Mouse (Mus musculus): ENCODE measurements around the gene Usp24. TPM values are rescaled to one million over a fixed set of nuclear protein-coding genes. Genes with fewer than 3 reads are reported as not detected.

Usp24 gene
- total and polyA plus RNA-seq, 3 experiments: 13.0 to 25.7 (median 13.9) TPM

- H3K36me3 ChIP-seq (replicated peaks in 1 of 2; ENCODE audit: control insufficient read depth in 1 of 2, insufficient read depth in 1 of 2, low read length in 1 of 2): peaks cover 40 to 80% of the 10 kb centered on the region in 2 experiments
- dilution Hi-C loops (cut with MboI; ENCODE audit: extremely low pct_ligation_motif_present, extremely low pct_unique_long_range_greater_than_20kb, low sequenced_read_pairs) (no loop called here), in situ Hi-C loops (cut with MboI; ENCODE audit: low pct_ligation_motif_present, low pct_unique_long_range_greater_than_20kb, low sequenced_read_pairs) (no loop called here)
These were observed 114.4 kb downstream of the Usp24 start for GRCm38 (mm10) chr4:106430431-106430830.

GRCm38 (mm10) chr4:106435426-106435825 is 119.4 kb downstream of the Usp24 start:
- H3K4me3 ChIP-seq (replicated peaks in 1 of 3; ENCODE audit: low read depth in 2 of 3, low read length in 2 of 3, poor library complexity in 1 of 3): no peak overlapping the region
- in situ Hi-C loops (cut with MboI; ENCODE audit: low pct_ligation_motif_present, low pct_unique_long_range_greater_than_20kb, low sequenced_read_pairs) (no loop called here), dilution Hi-C loops (cut with MboI; ENCODE audit: extremely low pct_ligation_motif_present, extremely low pct_unique_long_range_greater_than_20kb, low sequenced_read_pairs) (no loop called here)
- H3K4me2 ChIP-seq (ENCODE audit: insufficient read depth, low read depth, poor library complexity, severe bottlenecking): no peak overlapping the region
- H3K9ac ChIP-seq (ENCODE audit: insufficient read depth, low read depth): no peak overlapping the region
- H3K4me1 ChIP-seq (ENCODE audit: control insufficient read depth in 1 of 2, insufficient read depth in 2 of 2): no peaks in the 10 kb centered on the region
- H3K27ac ChIP-seq (ENCODE audit: insufficient read depth, low read depth): no peak overlapping the region
- no peaks in the 10 kb centered on the region for H3K27me3 ChIP-seq (replicated peaks)
- DNase-seq (ENCODE audit: extremely low read depth): no peak
- no peaks in the 10 kb centered on the region for H3K79me2 ChIP-seq (replicated peaks; ENCODE audit: control insufficient read depth, extremely low read depth, insufficient read depth, poor library complexity, severe bottlenecking)
- H3K36me3 ChIP-seq (replicated peaks in 1 of 2; ENCODE audit: control insufficient read depth in 1 of 2, insufficient read depth in 1 of 2, low read length in 1 of 2): peaks cover 52 to 88% of the 10 kb centered on the region in 2 experiments
- no peak for TF ChIP-seq RAD21 (IDR thresholded peaks at IDR 0.05; ENCODE audit: low read depth, low read length)
- TF ChIP-seq MEF2A (IDR thresholded peaks at IDR 0.05; ENCODE audit: borderline replicate concordance, low read depth, low read length): no peak
- no peak for TF ChIP-seq JUN (IDR thresholded peaks at IDR 0.05; ENCODE audit: insufficient read depth, low read depth, low read length)
- no peak for TF ChIP-seq NELFE (IDR thresholded peaks at IDR 0.05; ENCODE audit: low read depth, low read length)
- no peak for TF ChIP-seq ETS1 (conservative IDR thresholded peaks at IDR 0.05; ENCODE audit: low read depth, low read length)
- TF ChIP-seq CTCF (conservative IDR thresholded peaks at IDR 0.05 in 1 of 2, IDR thresholded peaks at IDR 0.05 in 1 of 2; ENCODE audit: low read depth in 2 of 2, low read length in 2 of 2): no peak
- no peak for TF ChIP-seq TBP (conservative IDR thresholded peaks at IDR 0.05; ENCODE audit: low read depth, low read length)
- TF ChIP-seq KAT2A (IDR thresholded peaks at IDR 0.05; ENCODE audit: insufficient replicate concordance, low read length): no peak
- TF ChIP-seq POLR2AphosphoS2 (IDR thresholded peaks at IDR 0.05; ENCODE audit: low read depth, low read length): no peak
- no peak for TF ChIP-seq EP300 (IDR thresholded peaks at IDR 0.05; ENCODE audit: low read length)
- no peak for TF ChIP-seq PAX5 (IDR thresholded peaks at IDR 0.05; ENCODE audit: low read length)
- TF ChIP-seq ZC3H11A (IDR thresholded peaks at IDR 0.05; ENCODE audit: low read depth, low read length): no peak
- no peak for TF ChIP-seq USF2 (conservative IDR thresholded peaks at IDR 0.05; ENCODE audit: low read depth, low read length)
- no peak for TF ChIP-seq UBTF (IDR thresholded peaks at IDR 0.05; ENCODE audit: low read depth, low read length)
- no peak for TF ChIP-seq SMC3 (IDR thresholded peaks at IDR 0.05; ENCODE audit: low read depth, low read length)
- no peak for TF ChIP-seq SIN3A (IDR thresholded peaks at IDR 0.05; ENCODE audit: low read length)
- TF ChIP-seq MAFK (IDR thresholded peaks at IDR 0.05; ENCODE audit: insufficient replicate concordance, low read length): no peak
- TF ChIP-seq CHD2 (IDR thresholded peaks at IDR 0.05; ENCODE audit: low read length): no peak
- no peak for TF ChIP-seq MYC (IDR thresholded peaks at IDR 0.05; ENCODE audit: low read depth, low read length)
- TF ChIP-seq IRF4 (IDR thresholded peaks at IDR 0.05; ENCODE audit: low read depth, low read length): no peak
- no peaks in the 10 kb centered on the region for H3K9me3 ChIP-seq (replicated peaks; ENCODE audit: low read length)

More at GRCm38 (mm10) chr4:106430431-106430830, 114.4 kb downstream of the Usp24 start:
- Histone ChIP-seq H3K4me1 (ENCODE audit: control insufficient read depth in 1 of 2, insufficient read depth in 2 of 2) (peaks cover 0 to 17% of the 10 kb centered on the region in 2 experiments; a peak in 2 of 4 replicates), H3K9me3 (replicated peaks; ENCODE audit: low read length) (no peaks in the 10 kb centered on the region), H3K4me2 (ENCODE audit: insufficient read depth, low read depth, poor library complexity, severe bottlenecking) (no peak overlapping the region), H3K9ac (ENCODE audit: insufficient read depth, low read depth) (no peak overlapping the region), H3K27ac (ENCODE audit: insufficient read depth, low read depth) (no peak overlapping the region), H3K79me2 (replicated peaks; ENCODE audit: control insufficient read depth, extremely low read depth, insufficient read depth, poor library complexity, severe bottlenecking) (no peaks in the 10 kb centered on the region), H3K4me3 (replicated peaks in 1 of 3; ENCODE audit: low read depth in 2 of 3, low read length in 2 of 3, poor library complexity in 1 of 3) (no peak overlapping the region), H3K27me3 (replicated peaks) (no peaks in the 10 kb centered on the region)
- DNase-seq (ENCODE audit: extremely low read depth): no peak
- TF ChIP-seq MXI1 (IDR thresholded peaks at IDR 0.05; ENCODE audit: low read depth, low read length): no peak
- no peak for TF ChIP-seq MAFK (IDR thresholded peaks at IDR 0.05; ENCODE audit: insufficient replicate concordance, low read length)
- TF ChIP-seq ELF1 (IDR thresholded peaks at IDR 0.05; ENCODE audit: low read depth, low read length): no peak
- no peak for TF ChIP-seq TCF12 (IDR thresholded peaks at IDR 0.05; ENCODE audit: low read depth, low read length)
- no peak for TF ChIP-seq ZMIZ1 (IDR thresholded peaks at IDR 0.05; ENCODE audit: low read depth, low read length)
- no peak for TF ChIP-seq KAT2A (IDR thresholded peaks at IDR 0.05; ENCODE audit: insufficient replicate concordance, low read length)
- TF ChIP-seq POLR2A (IDR thresholded peaks at IDR 0.05; ENCODE audit: low read depth, low read length): no peak
- no peak for TF ChIP-seq USF1 (IDR thresholded peaks at IDR 0.05; ENCODE audit: low read depth, low read length)
- TF ChIP-seq ZKSCAN1 (IDR thresholded peaks at IDR 0.05; ENCODE audit: borderline replicate concordance, low read depth, low read length): no peak
- no peak for TF ChIP-seq POLR2AphosphoS2 (IDR thresholded peaks at IDR 0.05; ENCODE audit: low read depth, low read length)
- TF ChIP-seq ETS1 (conservative IDR thresholded peaks at IDR 0.05; ENCODE audit: low read depth, low read length): no peak
- TF ChIP-seq NELFE (IDR thresholded peaks at IDR 0.05; ENCODE audit: low read depth, low read length): no peak
- no peak for TF ChIP-seq JUN (IDR thresholded peaks at IDR 0.05; ENCODE audit: insufficient read depth, low read depth, low read length)
- no peak for TF ChIP-seq MAX (IDR thresholded peaks at IDR 0.05; ENCODE audit: low read length)
- no peak for TF ChIP-seq JUND (conservative IDR thresholded peaks at IDR 0.05; ENCODE audit: low read depth, low read length)
- no peak for TF ChIP-seq MEF2A (IDR thresholded peaks at IDR 0.05; ENCODE audit: borderline replicate concordance, low read depth, low read length)
- no peak for TF ChIP-seq E2F4 (IDR thresholded peaks at IDR 0.05; ENCODE audit: insufficient replicate concordance, low read depth, low read length)
